Mouse (Mus musculus) cerebellum, adult 2 months (tissue): ENCODE data around the gene Rnf157.

Experiments used
- CTCF ChIP-seq: fragments of 200-500 bp; IDR thresholded peaks from 2 replicates; pipeline ENCODE4 v1.5.1; 2011; ENCODE audit warnings: low read depth, mild to moderate bottlenecking, control low read depth, low read length, moderate library complexity, borderline replicate concordance; ENCODE audit not compliant: insufficient read depth
- POLR2A ChIP-seq: fragments of 200-500 bp; IDR thresholded peaks from 2 replicates; pipeline ENCODE4 v1.6.1; 2011; ENCODE audit warnings: low read length, control low read depth, borderline replicate concordance; ENCODE audit not compliant: insufficient read depth

- no peak for TF ChIP-seq POLR2A
- no peak for TF ChIP-seq CTCF
Measured at GRCm38 (mm10) chr11:116439269-116440240, 26.7 kb upstream of the Rnf157 start.
